Comparison of ENCODE assay signal across 23 mouse cellular contexts in the genomic region with DNA sequence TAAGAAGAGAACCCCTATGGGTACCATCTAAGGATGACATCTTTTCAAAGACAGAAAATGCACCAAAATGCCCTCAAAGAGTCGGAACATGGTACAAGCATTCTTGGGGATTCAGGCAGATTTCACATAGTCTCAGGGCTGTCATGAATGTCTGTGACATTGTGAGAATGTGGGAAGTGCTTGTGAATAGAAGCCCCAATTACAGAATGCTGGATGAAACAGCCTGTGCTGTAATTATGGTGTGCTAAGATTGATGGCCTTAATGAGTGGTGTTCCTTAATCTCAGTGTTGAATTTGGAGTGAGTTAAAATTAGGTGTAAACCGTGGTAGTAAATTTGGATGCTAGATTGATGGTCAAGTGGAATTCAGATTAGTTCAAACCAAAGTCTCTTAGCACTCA.
DNase-seq lines count a peak whose midpoint lies in the region; ATAC-seq lines count a peak whose summit lies in the region.
"Had no signal": no experiment of that assay in that cellular context is flagged by ENCODE, and none has a peak within 500 bp of the region (broad histone marks: within the 10 kb centered on the region; RNA-seq: fewer than 3 reads in every experiment).

No protein-coding gene starts in this region.

- no peaks in the 10 kb centered on the region for H3K9me3 ChIP-seq in forebrain, embryonic 13.5 days (replicated peaks)
- H3K9me3 ChIP-seq in forebrain, embryonic 10.5 days, result no peaks in the 10 kb centered on the region
- H3K9me3 ChIP-seq in forebrain, embryonic 16.5 days (ENCODE audit: control insufficient read depth, low read length), result no peaks in the 10 kb centered on the region
- H3K9me3 ChIP-seq in forebrain, embryonic 11.5 days (ENCODE audit: control insufficient read depth, low read length), result no peaks in the 10 kb centered on the region
- H3K9me3 ChIP-seq: embryonic facial prominence, embryonic 10.5 days; embryonic facial prominence, embryonic 12.5 days had no signal

- no peak overlapping the region for H3K4me3 ChIP-seq in forebrain, embryonic 13.5 days
- H3K4me3 ChIP-seq in forebrain, embryonic 10.5 days, result no peak overlapping the region
- H3K4me3 ChIP-seq in forebrain, embryonic 16.5 days (replicated peaks; ENCODE audit: low read length), result no peak overlapping the region
- H3K4me3 ChIP-seq in forebrain, embryonic 11.5 days (ENCODE audit: low read depth, low read length), result no peak overlapping the region
- H3K4me3 ChIP-seq: embryonic facial prominence, embryonic 10.5 days; embryonic facial prominence, embryonic 12.5 days had no signal

- H3K36me3 ChIP-seq in forebrain, embryonic 13.5 days (ENCODE audit: poor library complexity, severe bottlenecking), result no peaks in the 10 kb centered on the region
- H3K36me3 ChIP-seq in forebrain, embryonic 10.5 days (replicated peaks), result no peaks in the 10 kb centered on the region
- no peaks in the 10 kb centered on the region for H3K36me3 ChIP-seq in forebrain, embryonic 16.5 days (ENCODE audit: control insufficient read depth, insufficient read depth)
- H3K36me3 ChIP-seq in forebrain, embryonic 11.5 days (ENCODE audit: control insufficient read depth, insufficient read depth, low read length), result no peaks in the 10 kb centered on the region
- H3K36me3 ChIP-seq: embryonic facial prominence, embryonic 10.5 days; embryonic facial prominence, embryonic 12.5 days; G1E had no signal

- 41% methylated on average over 2 of the region's 2 CpGs for WGBS in forebrain, embryonic 13.5 days
- 79% methylated on average over 2 of the region's 2 CpGs for WGBS in forebrain, embryonic 10.5 days
- 30% methylated on average over 2 of the region's 2 CpGs for WGBS in forebrain, embryonic 16.5 days
- WGBS in forebrain, embryonic 11.5 days, result 85% methylated on average over 2 of the region's 2 CpGs

- H3K4me1 ChIP-seq in forebrain, embryonic 13.5 days, result peaks cover 13% of the 10 kb centered on the region; the same call in 1 of the 2 replicates
- H3K4me1 ChIP-seq in forebrain, embryonic 10.5 days, result no peaks in the 10 kb centered on the region
- H3K4me1 ChIP-seq in forebrain, embryonic 16.5 days (replicated peaks; ENCODE audit: control insufficient read depth, insufficient read depth, low read length), result no peaks in the 10 kb centered on the region; the same call in 1 of the 2 replicates
- H3K4me1 ChIP-seq in forebrain, embryonic 11.5 days (replicated peaks; ENCODE audit: control insufficient read depth, insufficient read depth, low read length), result no peaks in the 10 kb centered on the region
- H3K4me1 ChIP-seq: embryonic facial prominence, embryonic 10.5 days; embryonic facial prominence, embryonic 12.5 days had no signal

- no peak overlapping the region for H3K27ac ChIP-seq in forebrain, embryonic 13.5 days
- no peak overlapping the region for H3K27ac ChIP-seq in forebrain, embryonic 10.5 days
- no peak overlapping the region for H3K27ac ChIP-seq in forebrain, embryonic 16.5 days (ENCODE audit: low read length)
- no peak overlapping the region for H3K27ac ChIP-seq in forebrain, embryonic 11.5 days (ENCODE audit: low read depth, low read length)
- H3K27ac ChIP-seq: embryonic facial prominence, embryonic 10.5 days; embryonic facial prominence, embryonic 12.5 days had no signal

- no peak overlapping the region for H3K9ac ChIP-seq in forebrain, embryonic 13.5 days
- H3K9ac ChIP-seq in forebrain, embryonic 16.5 days (replicated peaks; ENCODE audit: low read depth, low read length), result no peak overlapping the region
- no peak overlapping the region for H3K9ac ChIP-seq in forebrain, embryonic 11.5 days (ENCODE audit: low read length)
- H3K9ac ChIP-seq: embryonic facial prominence, embryonic 12.5 days had no signal

- no peaks in the 10 kb centered on the region for H3K27me3 ChIP-seq in forebrain, embryonic 13.5 days
- H3K27me3 ChIP-seq in forebrain, embryonic 10.5 days (ENCODE audit: poor library complexity, severe bottlenecking), result no peaks in the 10 kb centered on the region
- no peaks in the 10 kb centered on the region for H3K27me3 ChIP-seq in forebrain, embryonic 16.5 days (replicated peaks; ENCODE audit: control insufficient read depth, insufficient read depth, low read length)
- no peaks in the 10 kb centered on the region for H3K27me3 ChIP-seq in forebrain, embryonic 11.5 days (ENCODE audit: control insufficient read depth, insufficient read depth, low read length)
- H3K27me3 ChIP-seq: CH12.LX; embryonic facial prominence, embryonic 12.5 days; Patski had no signal

- 0 out of 2 replicates have a peak, but pooled peaks have one; percentile 45 for ATAC-seq in forebrain, embryonic 13.5 days
- peak; percentile 54; the same call in 1 of the 2 replicates for ATAC-seq in forebrain, embryonic 16.5 days
- ATAC-seq in forebrain, embryonic 11.5 days (replicated peaks; ENCODE audit: low FRiP score), result no peak; the same call in 1 of the 2 replicates
- peak; percentile 55 for ATAC-seq in frontal cortex, adult (ENCODE audit: low TSS enrichment)
- ATAC-seq: activated CD4-positive, CD25-positive, alpha-beta regulatory T cell, adult 4 months; CD4-positive, CD25-positive, alpha-beta regulatory T cell, adult 4 months; Patski had no signal

- no peak for DNase-seq in forebrain, embryonic 10.5 days (ENCODE audit: extremely low spot score, low spot score)
- no peak for DNase-seq in forebrain, embryonic 11.5 days (ENCODE audit: low spot score)
- DNase-seq in frontal cortex, postnatal 14 days (ENCODE audit: low spot score in 2 of 2), result no peak
- DNase-seq in right cerebral cortex, postnatal 10 days (ENCODE audit: low spot score in 2 of 2), result no peak
- DNase-seq: adrenal gland, adult 8-10 months; adrenal gland, postnatal 14 days; adrenal gland, postnatal 36 days; B cell, adult 2 months; cerebellum, adult 11-12 months; cerebellum, adult 2 months; cerebellum, adult 9-10 months; cerebellum, postnatal 10 days; cerebellum, postnatal 25 days had no signal

- H3K4me2 ChIP-seq in forebrain, embryonic 13.5 days, result no peak overlapping the region
- H3K4me2 ChIP-seq in forebrain, embryonic 16.5 days (ENCODE audit: low read length), result no peak overlapping the region
- H3K4me2 ChIP-seq in forebrain, embryonic 11.5 days (ENCODE audit: low read depth, low read length, severe bottlenecking), result no peak overlapping the region
- H3K4me2 ChIP-seq: embryonic facial prominence, embryonic 12.5 days had no signal
